Mouse (Mus musculus) megakaryocyte, embryonic 14.5 days (primary cell): Measurements from ENCODE around the gene Shank2.

Experiments used
- FLI1 ChIP-seq: IDR thresholded peaks from 2 replicates; pipeline ENCODE4 v1.6.1; 2012; ENCODE audit warnings: low read length, inconsistent platforms, mixed read lengths
- GATA1 ChIP-seq: IDR thresholded peaks from 3 replicates; pipeline ENCODE4 v1.6.1; 2012; ENCODE audit warnings: mixed read lengths, low read length, inconsistent platforms, borderline replicate concordance

DNA sequence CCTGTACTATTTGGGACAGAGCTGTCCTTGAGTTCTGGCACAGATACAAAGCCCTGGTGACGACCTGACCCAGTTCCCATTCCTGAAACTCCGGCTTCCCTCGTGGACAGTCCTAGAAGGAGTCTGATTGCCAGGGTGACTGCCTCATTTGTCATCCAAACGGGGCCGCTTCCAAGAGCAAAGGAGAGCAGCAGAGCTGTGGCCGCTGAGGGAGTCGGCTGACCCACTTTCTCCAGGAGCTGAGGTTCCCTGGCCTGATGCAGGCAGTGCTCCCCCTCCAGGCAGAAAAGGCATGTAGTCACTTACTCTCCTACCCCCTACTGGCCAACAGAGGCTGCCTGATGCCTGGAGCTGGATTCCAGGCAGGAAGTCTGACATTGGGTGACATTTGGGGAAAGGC, 206.1 kb downstream of the Shank2 start:
- TF ChIP-seq GATA1 = no peak
- TF ChIP-seq FLI1 = no peak
